Mouse (Mus musculus) liver, embryonic 14.5 days (tissue): Measurements from ENCODE around the gene Cobll1. TPM values are rescaled to one million over a fixed set of nuclear protein-coding genes. Genes with fewer than 3 reads are reported as not detected.

ENCODE experiments used
- ATAC-seq: fragments of 200-750 bp; cut with Nextera tagmentation; 2 replicates; pipeline ENCODE4 v1.8.0; 2017; ENCODE audit warnings: moderate number of reproducible peaks, mild to moderate bottlenecking, moderate library complexity; ENCODE audit not compliant: insufficient read depth
- DNase-seq, 3 experiments: peaks; one replicate each; pipeline ENCODE4 v3.0.0-alpha.2; 2012 to 2013; ENCODE audit warnings: low read depth in 3 of 3, low spot score in 3 of 3
- H3K27ac ChIP-seq: fragments of 300-500 bp; sonication (generic); 2 replicates; pipeline ENCODE4 v1.5.1; 2014; ENCODE audit warnings: moderate library complexity, mild to moderate bottlenecking, control low read depth, inconsistent platforms
- H3K27me3 ChIP-seq: fragments of 300-500 bp; sonication (generic); 2 replicates; pipeline ENCODE4 v1.6.1; 2014; ENCODE audit warnings: mild to moderate bottlenecking, low read length, moderate library complexity; ENCODE audit not compliant: control insufficient read depth, insufficient read depth
- H3K36me3 ChIP-seq: fragments of 300-500 bp; sonication (generic); replicated peaks from 2 replicates; pipeline ENCODE4 v1.6.1; 2014; ENCODE audit warnings: low read depth; ENCODE audit not compliant: control insufficient read depth, insufficient read depth
- H3K4me1 ChIP-seq, 2 experiments: fragments of 200-500 bp in 1 of 2; fragments of 300-500 bp in 1 of 2; sonication (generic) in 1 of 2; replicated peaks; 2 replicates each; pipeline ENCODE4 v1.6.1; 2012 to 2014; ENCODE audit warnings: antibody characterized with exemption in 1 of 2, inconsistent platforms in 1 of 2, low read length in 1 of 2; ENCODE audit not compliant: control insufficient read depth in 2 of 2, insufficient read depth in 2 of 2
- H3K4me2 ChIP-seq: fragments of 300-500 bp; sonication (generic); 2 replicates; pipeline ENCODE4 v1.6.1; 2014; ENCODE audit warnings: low read depth, mild to moderate bottlenecking, control low read depth, moderate library complexity
- H3K4me3 ChIP-seq, 2 experiments: fragments of 200-500 bp in 1 of 2; fragments of 300-500 bp in 1 of 2; sonication (generic) in 1 of 2; 2 replicates each; pipeline ENCODE4 v1.5.1; 2012 to 2014; ENCODE audit warnings: low read depth in 2 of 2, low read length in 2 of 2, mild to moderate bottlenecking in 2 of 2, control low read depth in 1 of 2, inconsistent platforms in 1 of 2, moderate library complexity in 1 of 2; ENCODE audit not compliant: insufficient read depth in 1 of 2
- H3K9ac ChIP-seq: fragments of 300-500 bp; sonication (generic); replicated peaks from 2 replicates; pipeline ENCODE4 v1.6.1; 2014; ENCODE audit warnings: mild to moderate bottlenecking, control low read depth, moderate library complexity
- H3K9me3 ChIP-seq: fragments of 300-500 bp; sonication (generic); 2 replicates; pipeline ENCODE4 v1.6.1; 2016; ENCODE audit warnings: low read length, mixed read lengths; ENCODE audit not compliant: control insufficient read depth
- CTCF ChIP-seq: IDR thresholded peaks from 2 replicates; pipeline ENCODE4 v1.5.1; 2016; ENCODE audit warnings: antibody characterized with exemption, low read depth, control low read depth
- EP300 ChIP-seq: IDR thresholded peaks from 2 replicates; pipeline ENCODE4 v1.6.1; 2016; ENCODE audit warnings: antibody characterized with exemption, low read depth
- WGBS: fragments of 180-500 bp; shearing (Covaris S2); extraction: QIAGEN DNeasy Blood & Tissue Kit; methylation state at CpG from one replicate; pipeline ENCODE4 v1.1.7; 2014; ENCODE audit not compliant: insufficient replicate concordance; 5-methylcytosine and 5-hydroxymethylcytosine counted together
- polyA plus RNA-seq, 2 experiments: library from polyadenylated mRNA; depleted of rRNA in 1 of 2; stranded (reverse) in 1 of 2; unstranded in 1 of 2; fragments of >200 nt; fragmentation: Nextera tagmentation in 1 of 2; extraction: Ambion mirVana in 1 of 2; gene quantifications; 2 replicates each; pipeline versions ENCODE4 v1.2.1 to v1.2.3; 2012 to 2014

The Cobll1 gene
- polyA plus RNA-seq, 2 experiments: 2.6 to 3.3 TPM

GRCm38 (mm10) chr2:65123702-65124101 lies 115.5 kb downstream of the Cobll1 start:
- 69% methylated on average over 3 of the region's 3 CpGs for WGBS
- H3K27ac ChIP-seq: no peak overlapping the region
- H3K27me3 ChIP-seq: no peaks in the 10 kb centered on the region
- H3K4me3 ChIP-seq: no peak overlapping the region
- H3K9ac ChIP-seq: no peak overlapping the region
- H3K4me1 ChIP-seq: no peaks in the 10 kb centered on the region
- no peaks in the 10 kb centered on the region for H3K9me3 ChIP-seq
- no peak overlapping the region for H3K4me2 ChIP-seq
- no peak for TF ChIP-seq EP300
- no peak for TF ChIP-seq CTCF
- H3K36me3 ChIP-seq: no peaks in the 10 kb centered on the region
- DNase-seq (no peak), ATAC-seq (no peak)

- Histone ChIP-seq H3K4me3 (no peak overlapping the region), H3K27ac (no peak overlapping the region), H3K9me3 (no peaks in the 10 kb centered on the region), H3K36me3 (no peaks in the 10 kb centered on the region), H3K4me2 (no peak overlapping the region), H3K4me1 (no peaks in the 10 kb centered on the region), H3K9ac (no peak overlapping the region), H3K27me3 (no peaks in the 10 kb centered on the region)
- WGBS: 0% methylated on average over 1 of the region's 1 CpGs
- no peak for ATAC-seq
- no peak for DNase-seq
- peak; percentile 47; the same call in 1 of the 2 replicates for TF ChIP-seq CTCF
- TF ChIP-seq EP300: no peak
Measured at GRCm38 (mm10) chr2:65121435-65121834, 117.8 kb downstream of the Cobll1 start.

- Histone ChIP-seq H3K4me1 (no peaks in the 10 kb centered on the region), H3K9ac (no peak overlapping the region), H3K9me3 (no peaks in the 10 kb centered on the region), H3K27ac (no peak overlapping the region), H3K4me2 (no peak overlapping the region), H3K27me3 (no peaks in the 10 kb centered on the region), H3K4me3 (no peak overlapping the region), H3K36me3 (no peaks in the 10 kb centered on the region)
- DNase-seq (no peak), ATAC-seq (no peak)
- TF ChIP-seq EP300 (no peak), CTCF (no peak)
- WGBS: 49% methylated on average over 3 of the region's 3 CpGs
Measured at GRCm38 (mm10) chr2:65121012-65121411, 118.2 kb downstream of the Cobll1 start.

GRCm38 (mm10) chr2:65120112-65120511 lies 119.1 kb downstream of the Cobll1 start:
- 38% methylated on average over 2 of the region's 2 CpGs for WGBS
- TF ChIP-seq CTCF (no peak), EP300 (no peak)
- Histone ChIP-seq H3K27ac (no peak overlapping the region), H3K4me3 (no peak overlapping the region), H3K9ac (no peak overlapping the region), H3K4me1 (no peaks in the 10 kb centered on the region), H3K36me3 (no peaks in the 10 kb centered on the region), H3K9me3 (no peaks in the 10 kb centered on the region), H3K27me3 (no peaks in the 10 kb centered on the region), H3K4me2 (no peak overlapping the region)
- no peak for ATAC-seq
- no peak for DNase-seq

GRCm38 (mm10) chr2:65119667-65120066 lies 119.5 kb downstream of the Cobll1 start:
- H3K36me3 ChIP-seq: no peaks in the 10 kb centered on the region
- TF ChIP-seq EP300 (no peak), CTCF (no peak)
- 71% methylated on average over 8 of the region's 8 CpGs for WGBS
- DNase-seq (no peak), ATAC-seq (no peak)
- H3K27ac ChIP-seq: no peak overlapping the region
- no peaks in the 10 kb centered on the region for H3K27me3 ChIP-seq
- no peaks in the 10 kb centered on the region for H3K9me3 ChIP-seq
- no peak overlapping the region for H3K9ac ChIP-seq
- no peak overlapping the region for H3K4me3 ChIP-seq
- H3K4me2 ChIP-seq: no peak overlapping the region
- no peaks in the 10 kb centered on the region for H3K4me1 ChIP-seq

- 68% methylated on average over 2 of the region's 2 CpGs for WGBS
- Histone ChIP-seq H3K27me3 (no peaks in the 10 kb centered on the region), H3K4me1 (no peaks in the 10 kb centered on the region), H3K9ac (no peak overlapping the region), H3K36me3 (no peaks in the 10 kb centered on the region), H3K4me3 (no peak overlapping the region), H3K27ac (no peak overlapping the region), H3K4me2 (no peak overlapping the region), H3K9me3 (no peaks in the 10 kb centered on the region)
- ATAC-seq: no peak
- DNase-seq: no peak
- TF ChIP-seq CTCF: no peak
- TF ChIP-seq EP300: no peak
Measured at GRCm38 (mm10) chr2:65119076-65119475, 120.1 kb downstream of the Cobll1 start.
